Mouse (Mus musculus): ENCODE results near the gene Large1. TPM values are rescaled to one million over a fixed set of nuclear protein-coding genes. Genes with fewer than 3 reads are reported as not detected.

The Large1 gene
- polyA plus RNA-seq, 1 experiment from 2014 or later, result 1.1 TPM

DNA sequence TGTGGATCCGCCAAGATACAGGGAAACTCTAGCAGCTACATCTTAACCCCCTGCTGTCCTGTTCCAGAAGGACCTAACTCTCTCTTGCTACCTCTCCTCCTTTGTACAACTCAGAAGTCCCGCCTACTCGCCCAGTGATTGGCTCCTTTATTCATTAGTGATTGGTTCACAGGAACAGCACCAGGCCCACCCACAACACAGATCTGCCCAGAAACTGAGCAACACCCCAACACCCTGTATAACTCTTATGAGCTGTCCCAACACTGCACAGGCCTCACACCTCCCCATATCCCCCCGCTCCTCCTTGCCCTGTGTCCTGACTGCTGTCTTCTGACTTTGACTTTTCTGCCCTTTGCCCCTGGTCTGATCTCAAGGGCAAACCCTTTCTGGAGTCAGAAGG lies 587.6 kb downstream of the Large1 start:
- no peak for ATAC-seq

More for the DNA sequence above, 587.6 kb downstream of the Large1 start:
- TF ChIP-seq EP300 (IDR thresholded peaks at IDR 0.05; ENCODE audit: low read depth) (no peak), CTCF (IDR thresholded peaks at IDR 0.05; ENCODE audit: low read depth) (no peak)
- H3K4me1 ChIP-seq (ENCODE audit: insufficient read depth), result no peaks in the 10 kb centered on the region
- no peak overlapping the region for H3K27ac ChIP-seq (ENCODE audit: low read depth)
- 62% methylated on average over 4 of the region's 4 CpGs for WGBS (ENCODE audit: insufficient replicate concordance)
- no peak overlapping the region for H3K4me3 ChIP-seq (ENCODE audit: low read depth, low read length)
- no peaks in the 10 kb centered on the region for H3K9me3 ChIP-seq (ENCODE audit: low read length)
- no peaks in the 10 kb centered on the region for H3K27me3 ChIP-seq (ENCODE audit: insufficient read depth, low read length)
- no peak overlapping the region for H3K4me2 ChIP-seq (ENCODE audit: low read depth, low read length)
- no peaks in the 10 kb centered on the region for H3K36me3 ChIP-seq (replicated peaks; ENCODE audit: insufficient read depth, low read length)
- no peak overlapping the region for H3K9ac ChIP-seq (replicated peaks)
- no peak for DNase-seq

Small RNA genes within 50 kb of the gene (microRNA-seq; reads per million reads assigned to microRNA genes)
- gene Mir28b, result not detected
